Mouse (Mus musculus) lung, postnatal 10 days (tissue): Measurements from ENCODE around the gene Lipo1.
A peak's percentile ranks its signal among the peaks of the same experiment; 100 is the strongest.
"Not testable (repeated sequence)": the region's sequence is repeated elsewhere in the genome, so short reads cannot be mapped to it uniquely, and the experiment has no call there.

Source experiments
- DNase-seq: peaks from one replicate; pipeline ENCODE4 v3.0.0; 2021

Lipo1 gene

DNA sequence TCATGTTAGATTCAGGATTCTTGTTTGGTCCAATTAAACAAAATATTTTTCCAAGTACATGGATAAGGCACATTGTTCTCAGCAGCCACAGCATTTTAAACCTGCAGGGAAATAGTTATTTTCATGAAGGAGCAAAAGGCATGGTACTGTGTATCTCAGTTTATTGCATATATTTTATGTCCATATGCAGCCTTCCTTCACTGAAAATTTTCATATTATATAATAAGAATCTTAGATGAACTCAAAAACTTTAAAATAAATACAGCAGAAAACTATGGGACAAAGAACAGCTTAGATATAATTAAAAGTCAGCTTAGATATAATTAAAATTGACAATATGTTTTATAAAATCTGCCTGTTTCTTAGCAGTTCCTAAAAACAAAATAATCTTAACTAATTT lies at the start of gene Lipo1:
Lipo1 (minus strand) TSS at position 101 of the 400 bp plus-strand sequence.
- DNase-seq: not testable (repeated sequence)

GRCm38 (mm10) chr19:33786576-33787277 lies 532 bp downstream of the Lipo1 start:
- DNase-seq: no peak

- DNase-seq: peak; percentile 56
These were observed 25.8 kb downstream of the Lipo1 start, which contains the start of gene Lipo3 for GRCm38 (mm10) chr19:33761287-33762086. Gene Lipo3, minus strand, starts transcription at chr19:33761951.

DNA sequence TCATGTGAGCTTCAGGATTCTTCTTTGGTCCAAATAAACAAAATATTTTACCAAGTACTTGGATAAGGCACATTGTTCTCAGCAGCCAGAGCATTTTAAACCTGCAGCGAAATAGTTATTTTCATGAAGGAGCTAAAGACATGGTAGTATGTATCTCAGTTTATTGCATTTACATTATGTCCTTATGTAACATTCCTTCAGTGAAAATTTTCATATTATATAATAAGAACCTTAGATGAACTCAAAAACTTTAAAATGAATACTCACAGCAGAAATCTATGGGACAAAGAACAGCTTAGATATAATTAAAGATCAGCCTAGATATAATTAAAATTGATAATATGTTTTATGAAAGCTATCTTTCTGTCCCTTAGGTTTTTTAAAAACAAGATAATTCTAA lies 36.0 kb downstream of the Lipo1 start, which contains the start of gene Lipo2:
Lipo2 (minus strand) TSS at position 101 of the 400 bp plus-strand sequence.
- DNase-seq: not testable (repeated sequence)
